Mouse (Mus musculus) C2C12 (cell line): ENCODE data around the gene Itpr3. TPM values are rescaled to one million over a fixed set of nuclear protein-coding genes. Genes with fewer than 3 reads are reported as not detected.

Source experiments
- H3K27me3 ChIP-seq: one replicate; pipeline ENCODE4 v1.6.1; 2011; ENCODE audit not compliant: control insufficient read depth, insufficient read depth, insufficient read length
- H3K36me3 ChIP-seq: one replicate; pipeline ENCODE4 v1.6.1; 2011; ENCODE audit not compliant: control insufficient read depth, insufficient read depth
- H3K4me3 ChIP-seq: one replicate; pipeline ENCODE4 v1.5.1; 2011; ENCODE audit warnings: mild to moderate bottlenecking, control low read depth; ENCODE audit not compliant: poor library complexity, insufficient read depth, severe bottlenecking
- H3K79me2 ChIP-seq: one replicate; pipeline ENCODE4 v1.6.1; 2011; ENCODE audit not compliant: control insufficient read depth, insufficient read depth
- H3K79me3 ChIP-seq: one replicate; pipeline ENCODE4 v1.6.1; 2011; ENCODE audit warnings: low read depth, control low read depth
- H3ac ChIP-seq: one replicate; pipeline ENCODE3; 2011; ENCODE audit warnings: low read depth; ENCODE audit not compliant: control insufficient read depth, insufficient read length
- CEBPB ChIP-seq: IDR thresholded peaks from one replicate; pipeline ENCODE4 v1.6.1; 2011; ENCODE audit warnings: low read depth, mild to moderate bottlenecking, control low read depth, moderate library complexity
- CTCF ChIP-seq: IDR thresholded peaks from one replicate; pipeline ENCODE4 v1.5.1; 2011; ENCODE audit not compliant: control insufficient read depth, insufficient read depth, insufficient read length
- FOSL1 ChIP-seq: IDR thresholded peaks from one replicate; pipeline ENCODE4 v1.8.0; 2011; ENCODE audit warnings: mild to moderate bottlenecking, low read length; ENCODE audit not compliant: poor library complexity, insufficient read depth, severe bottlenecking
- MAX ChIP-seq: IDR thresholded peaks from one replicate; pipeline ENCODE4 v1.6.1; 2011; ENCODE audit warnings: mild to moderate bottlenecking, control low read depth
- MYOD1 ChIP-seq: IDR thresholded peaks from one replicate; pipeline ENCODE4 v1.6.1; 2011; ENCODE audit warnings: low read depth; ENCODE audit not compliant: control insufficient read depth, insufficient read length
- MYOG ChIP-seq: IDR thresholded peaks from one replicate; pipeline ENCODE4 v1.6.1; 2011; ENCODE audit not compliant: control insufficient read depth, insufficient read length; ENCODE audit errors: extremely low read depth
- USF1 ChIP-seq: IDR thresholded peaks from one replicate; pipeline ENCODE4 v1.6.1; 2011; ENCODE audit warnings: low read depth, mild to moderate bottlenecking, control low read depth, moderate library complexity
- polyA plus RNA-seq: library from polyadenylated mRNA; unstranded; fragments of >200 nt; fragmentation: generic; extraction: Trizol; gene quantifications from one replicate; pipeline ENCODE4 v1.2.1, GENCODE M21; 2012; ENCODE audit warnings: missing spikeins

The Itpr3 gene
- polyA plus RNA-seq, 1 experiment = 20.0 TPM

- TF ChIP-seq MYOG (no peak), FOSL1 (no peak), MYOD1 (no peak), CEBPB (no peak), CTCF (no peak), USF1 (no peak), MAX (no peak)
- peaks cover 66% of the 10 kb centered on the region for H3K36me3 ChIP-seq
- H3K79me3 ChIP-seq = peaks cover 5% of the 10 kb centered on the region
- H3K79me2 ChIP-seq = peaks cover 17% of the 10 kb centered on the region
- no peak overlapping the region for H3ac ChIP-seq
- H3K4me3 ChIP-seq = no peak overlapping the region
- H3K27me3 ChIP-seq = no peaks in the 10 kb centered on the region
Measured at GRCm38 (mm10) chr17:27121781-27122180, 64.7 kb downstream of the Itpr3 start.

- H3K4me3 ChIP-seq = no peak overlapping the region
- peaks cover 26% of the 10 kb centered on the region for H3K79me2 ChIP-seq
- H3K36me3 ChIP-seq = peaks cover 66% of the 10 kb centered on the region
- TF ChIP-seq FOSL1 (no peak), CTCF (no peak), MYOG (no peak), MAX (no peak), MYOD1 (no peak), USF1 (no peak), CEBPB (no peak)
- H3K27me3 ChIP-seq = no peaks in the 10 kb centered on the region
- H3ac ChIP-seq = no peak overlapping the region
- H3K79me3 ChIP-seq = peaks cover 8% of the 10 kb centered on the region
Measured at GRCm38 (mm10) chr17:27122701-27123100, 65.6 kb downstream of the Itpr3 start.

- Histone ChIP-seq H3K79me2 (peaks cover 30% of the 10 kb centered on the region), H3K36me3 (peaks cover 66% of the 10 kb centered on the region), H3K4me3 (no peak overlapping the region), H3K27me3 (no peaks in the 10 kb centered on the region), H3ac (no peak overlapping the region), H3K79me3 (peaks cover 10% of the 10 kb centered on the region)
- no peak for TF ChIP-seq FOSL1
- TF ChIP-seq CTCF = no peak
- TF ChIP-seq MYOD1 = no peak
- no peak for TF ChIP-seq USF1
- no peak for TF ChIP-seq CEBPB
Measured at GRCm38 (mm10) chr17:27123103-27123502, 66.0 kb downstream of the Itpr3 start.

GRCm38 (mm10) chr17:27123813-27124375 lies 66.8 kb downstream of the Itpr3 start:
- peaks cover 62% of the 10 kb centered on the region for H3K36me3 ChIP-seq
- peaks cover 11% of the 10 kb centered on the region for H3K79me3 ChIP-seq
- peaks cover 38% of the 10 kb centered on the region for H3K79me2 ChIP-seq
- no peaks in the 10 kb centered on the region for H3K27me3 ChIP-seq
- TF ChIP-seq USF1 = no peak
- TF ChIP-seq MYOD1 = no peak
- TF ChIP-seq MYOG = no peak
- TF ChIP-seq FOSL1 = no peak
- no peak for TF ChIP-seq MAX
- no peak for TF ChIP-seq CEBPB
- TF ChIP-seq CTCF = no peak
- no peak overlapping the region for H3K4me3 ChIP-seq
- H3ac ChIP-seq = no peak overlapping the region

- TF ChIP-seq MYOD1 = no peak
- TF ChIP-seq USF1 = no peak
- TF ChIP-seq CTCF = peak; percentile 94
- H3K79me2 ChIP-seq = peaks cover 51% of the 10 kb centered on the region
- peaks cover 23% of the 10 kb centered on the region for H3K79me3 ChIP-seq
- H3K4me3 ChIP-seq = no peak overlapping the region
- no peak overlapping the region for H3ac ChIP-seq
- H3K36me3 ChIP-seq = peaks cover 53% of the 10 kb centered on the region
- no peaks in the 10 kb centered on the region for H3K27me3 ChIP-seq
Measured at GRCm38 (mm10) chr17:27125185-27125584, 68.1 kb downstream of the Itpr3 start.

- H3K79me2 ChIP-seq = peaks cover 56% of the 10 kb centered on the region
- no peak for TF ChIP-seq USF1
- TF ChIP-seq FOSL1 = no peak
- no peak for TF ChIP-seq MAX
- no peak for TF ChIP-seq CTCF
- no peak for TF ChIP-seq MYOG
- TF ChIP-seq CEBPB = no peak
- TF ChIP-seq MYOD1 = no peak
- no peak overlapping the region for H3K4me3 ChIP-seq
- H3K27me3 ChIP-seq = no peaks in the 10 kb centered on the region
- H3K79me3 ChIP-seq = peaks cover 28% of the 10 kb centered on the region
- peaks cover 51% of the 10 kb centered on the region for H3K36me3 ChIP-seq
- H3ac ChIP-seq = no peak overlapping the region
Measured at GRCm38 (mm10) chr17:27125669-27126202, 68.6 kb downstream of the Itpr3 start.
